9 mouse cellular contexts compared by ENCODE assay signal in genomic region chr1:40378794-40379193, GRCm38 (mm10). TPM values are rescaled to one million over a fixed set of nuclear protein-coding genes. Genes with fewer than 3 reads are reported as not detected.
DNase-seq lines count a peak whose midpoint lies in the region; ATAC-seq lines count a peak whose summit lies in the region.
"Had no signal": no experiment of that assay in that cellular context is flagged by ENCODE, and none has a peak within 500 bp of the region (broad histone marks: within the 10 kb centered on the region; RNA-seq: fewer than 3 reads in every experiment).

No protein-coding gene starts in this region.

- 16% methylated on average over 8 of the region's 8 CpGs for WGBS in hindbrain, embryonic 10.5 days
- WGBS in hindbrain, embryonic 13.5 days, result 16% methylated on average over 8 of the region's 8 CpGs

- H3K27me3 ChIP-seq in hindbrain, embryonic 10.5 days (ENCODE audit: insufficient read depth, poor library complexity, severe bottlenecking), result no peaks in the 10 kb centered on the region
- no peaks in the 10 kb centered on the region for H3K27me3 ChIP-seq in hindbrain, embryonic 13.5 days
- H3K27me3 ChIP-seq: lung, embryonic 15.5 days had no signal

- no peak overlapping the region for H3K4me3 ChIP-seq in hindbrain, embryonic 10.5 days
- no peak overlapping the region for H3K4me3 ChIP-seq in hindbrain, embryonic 13.5 days
- H3K4me3 ChIP-seq: lung, embryonic 15.5 days had no signal

- H3K4me1 ChIP-seq in hindbrain, embryonic 10.5 days (replicated peaks), result peaks cover 8% of the 10 kb centered on the region
- H3K4me1 ChIP-seq in hindbrain, embryonic 13.5 days (replicated peaks), result peaks cover 10% of the 10 kb centered on the region; the same call in 1 of the 2 replicates

- no peak overlapping the region for H3K27ac ChIP-seq in hindbrain, embryonic 10.5 days
- no peak overlapping the region for H3K27ac ChIP-seq in hindbrain, embryonic 13.5 days
- H3K27ac ChIP-seq: lung, embryonic 15.5 days had no signal

- H3K4me2 ChIP-seq in hindbrain, embryonic 13.5 days, result no peak overlapping the region
- H3K4me2 ChIP-seq: lung, embryonic 15.5 days had no signal

- H3K9me3 ChIP-seq in hindbrain, embryonic 10.5 days, result no peaks in the 10 kb centered on the region
- H3K9me3 ChIP-seq in hindbrain, embryonic 13.5 days, result no peaks in the 10 kb centered on the region
- H3K9me3 ChIP-seq: lung, embryonic 15.5 days had no signal

- H3K36me3 ChIP-seq in hindbrain, embryonic 10.5 days, result no peaks in the 10 kb centered on the region
- no peaks in the 10 kb centered on the region for H3K36me3 ChIP-seq in hindbrain, embryonic 13.5 days
- H3K36me3 ChIP-seq: lung, embryonic 15.5 days had no signal

- DNase-seq in hindbrain, embryonic 10.5 days (ENCODE audit: low spot score), result peak; percentile 72
- peak; percentile 59 for DNase-seq in Muller cell, postnatal 12 days (ENCODE audit: inconsistent ontology term)
- peak; percentile 29 for DNase-seq in cerebellum, adult 9-10 months
- DNase-seq in frontal cortex, postnatal 36 days (ENCODE audit: low spot score in 2 of 2), result peak; percentile 60 to 72
- peak; percentile 79 to 81 for DNase-seq in layer of hippocampus, postnatal 10 days (ENCODE audit: low spot score in 2 of 2)
- DNase-seq in mesoderm, embryonic 11.5 days (ENCODE audit: low read depth, low spot score), result peak; percentile 61
- DNase-seq in spleen, postnatal 10 days (ENCODE audit: low spot score in 2 of 2), result peak; percentile 51 to 74

- ATAC-seq in hindbrain, embryonic 13.5 days (ENCODE audit: low FRiP score), result no peak

- no peak overlapping the region for H3K9ac ChIP-seq in hindbrain, embryonic 13.5 days
- H3K9ac ChIP-seq: lung, embryonic 15.5 days had no signal

RNA-seq across cellular contexts. Expression of gene Il1rl1, which starts 50.6 kb away (rescaled TPM):
- polyA plus RNA-seq in hindbrain, embryonic 10.5 days (2016; fragmentation: Nextera tagmentation; extraction: Ambion mirVana), result 0.03 and 0.04 TPM in 2 replicates
- 0.44 TPM in 1 of 2 replicates, not detected in the other for polyA plus RNA-seq in hindbrain, embryonic 13.5 days (2015; fragmentation: Nextera tagmentation; extraction: Ambion mirVana)
- total RNA-seq in layer of hippocampus, postnatal 10 days (2021), result under 1 TPM; 0.21 to 0.25 TPM

RNA-seq across cellular contexts. Expression of gene Il1rl2, which starts 54.4 kb away (rescaled TPM):
- 1.2 and 1.6 TPM in 2 replicates for polyA plus RNA-seq in hindbrain, embryonic 10.5 days (2016; fragmentation: Nextera tagmentation; extraction: Ambion mirVana)
- 1.3 and 1.5 TPM in 2 replicates for polyA plus RNA-seq in hindbrain, embryonic 13.5 days (2015; fragmentation: Nextera tagmentation; extraction: Ambion mirVana)
- 1 to 10 TPM; 1.4 to 1.9 TPM for total RNA-seq in layer of hippocampus, postnatal 10 days (2021)

Comparison
In these comparisons a context has a peak if more than half of its experiments do, and no peak if none do; other contexts are left out.
1. DNase-seq: peak in every context shown above with its lines; median percentile 80 in layer of hippocampus, postnatal 10 days; 72 in hindbrain, embryonic 10.5 days; 66 in frontal cortex, postnatal 36 days; 62 in spleen, postnatal 10 days; 61 in mesoderm, embryonic 11.5 days; 59 in Muller cell, postnatal 12 days; 29 in cerebellum, adult 9-10 months.